Mouse (Mus musculus): ENCODE results near the gene Ebf3. TPM values are rescaled to one million over a fixed set of nuclear protein-coding genes. Genes with fewer than 3 reads are reported as not detected.

Gene Ebf3
- not detected in 2 replicates for polyA plus RNA-seq (2012)

GRCm38 (mm10) chr7:137313904-137314691 lies at the start of gene Ebf3:
Ebf3 (minus strand) TSS chr7:137314445.
- H3K36me3 ChIP-seq (ENCODE audit: control insufficient read depth), result no peaks in the 10 kb centered on the region
- peaks cover 8% of the 10 kb centered on the region; the same call in 1 of the 2 replicates for H3K9me3 ChIP-seq (ENCODE audit: control insufficient read depth, low read length)
- H3K4me3 ChIP-seq (replicated peaks), result peak within 1 kb of the TSS; percentile 37
- peaks cover 100% of the 10 kb centered on the region for H3K27me3 ChIP-seq (ENCODE audit: control insufficient read depth)
- no peaks in the 10 kb centered on the region for H3K4me1 ChIP-seq (ENCODE audit: control insufficient read depth)
- TF ChIP-seq GATA1 (IDR thresholded peaks at IDR 0.05; ENCODE audit: low read length), result no peak
- TF ChIP-seq TAL1 (IDR thresholded peaks at IDR 0.05; ENCODE audit: low read length), result no peak

- Histone ChIP-seq H3K9me3 (ENCODE audit: control insufficient read depth, low read length) (peaks cover 2% of the 10 kb centered on the region; the same call in 1 of the 2 replicates), H3K4me3 (replicated peaks) (no peak overlapping the region), H3K36me3 (ENCODE audit: control insufficient read depth) (no peaks in the 10 kb centered on the region), H3K4me1 (ENCODE audit: control insufficient read depth) (no peaks in the 10 kb centered on the region), H3K27me3 (ENCODE audit: control insufficient read depth) (no peaks in the 10 kb centered on the region)
- TF ChIP-seq GATA1 (IDR thresholded peaks at IDR 0.05; ENCODE audit: low read length) (no peak), TAL1 (IDR thresholded peaks at IDR 0.05; ENCODE audit: low read length) (no peak)
Measured at GRCm38 (mm10) chr7:137346860-137347259, 32.6 kb upstream of the Ebf3 start.

DNA sequence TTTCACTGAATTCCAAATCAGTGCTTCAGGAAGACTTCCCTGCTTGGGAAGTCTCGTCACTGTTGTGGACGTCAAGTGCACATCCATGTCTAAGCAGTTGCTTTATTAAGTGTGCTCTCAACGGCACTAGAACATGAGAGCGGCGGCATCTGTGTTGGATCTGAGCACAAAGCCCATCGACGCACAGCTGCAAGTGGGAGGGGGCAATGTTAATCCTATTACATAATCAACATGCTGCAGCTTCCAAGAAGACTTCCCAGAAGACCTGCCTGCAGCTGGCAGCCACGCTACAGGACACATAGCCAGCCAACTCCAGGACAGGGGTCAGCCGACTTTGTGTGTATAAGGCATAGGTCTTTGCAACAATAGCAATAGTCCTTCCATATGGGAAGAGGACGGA lies 31.8 kb upstream of the Ebf3 start:
- no peaks in the 10 kb centered on the region for H3K36me3 ChIP-seq (ENCODE audit: control insufficient read depth)
- H3K4me1 ChIP-seq (ENCODE audit: control insufficient read depth), result no peaks in the 10 kb centered on the region
- no peaks in the 10 kb centered on the region for H3K27me3 ChIP-seq (ENCODE audit: control insufficient read depth)
- no peak for TF ChIP-seq TAL1 (IDR thresholded peaks at IDR 0.05; ENCODE audit: low read length)
- TF ChIP-seq GATA1 (IDR thresholded peaks at IDR 0.05; ENCODE audit: low read length), result no peak
- H3K4me3 ChIP-seq (replicated peaks), result no peak overlapping the region
- peaks cover 2% of the 10 kb centered on the region; the same call in 1 of the 2 replicates for H3K9me3 ChIP-seq (ENCODE audit: control insufficient read depth, low read length)

DNA sequence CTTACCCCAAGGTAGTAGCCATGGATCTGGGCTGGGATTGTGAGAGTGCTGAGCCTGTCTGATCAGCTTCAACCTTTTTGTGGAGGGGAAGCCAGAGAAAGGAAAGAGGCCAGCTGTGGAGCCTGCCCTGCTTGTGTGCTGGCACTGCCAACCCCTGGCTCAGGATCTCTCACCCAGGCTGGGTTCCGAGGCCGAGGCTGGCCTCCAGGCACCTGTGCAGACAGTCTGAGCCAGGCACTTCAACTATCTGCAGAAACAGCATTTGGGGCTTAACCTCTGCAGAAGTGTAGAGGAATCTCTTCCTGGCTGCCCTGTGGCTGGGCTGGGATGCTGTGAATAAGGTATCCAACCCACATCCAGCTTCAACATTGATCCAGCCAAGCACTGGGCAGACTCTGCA lies 19.7 kb upstream of the Ebf3 start:
- H3K36me3 ChIP-seq (ENCODE audit: control insufficient read depth), result no peaks in the 10 kb centered on the region
- no peaks in the 10 kb centered on the region for H3K4me1 ChIP-seq (ENCODE audit: control insufficient read depth)
- H3K27me3 ChIP-seq (ENCODE audit: control insufficient read depth), result peaks cover 3% of the 10 kb centered on the region; the same call in 1 of the 2 replicates
- TF ChIP-seq GATA1 (IDR thresholded peaks at IDR 0.05; ENCODE audit: low read length) (no peak), TAL1 (IDR thresholded peaks at IDR 0.05; ENCODE audit: low read length) (no peak)
- H3K9me3 ChIP-seq (ENCODE audit: control insufficient read depth, low read length), result no peaks in the 10 kb centered on the region
- no peak overlapping the region for H3K4me3 ChIP-seq (replicated peaks)

GRCm38 (mm10) chr7:137322926-137323325 lies 8.7 kb upstream of the Ebf3 start:
- Histone ChIP-seq H3K36me3 (ENCODE audit: control insufficient read depth) (no peaks in the 10 kb centered on the region), H3K4me1 (ENCODE audit: control insufficient read depth) (no peaks in the 10 kb centered on the region), H3K4me3 (replicated peaks) (no peak overlapping the region), H3K9me3 (ENCODE audit: control insufficient read depth, low read length) (no peaks in the 10 kb centered on the region), H3K27me3 (ENCODE audit: control insufficient read depth) (peaks cover 83% of the 10 kb centered on the region)
- TF ChIP-seq GATA1 (IDR thresholded peaks at IDR 0.05; ENCODE audit: low read length) (no peak), TAL1 (IDR thresholded peaks at IDR 0.05; ENCODE audit: low read length) (no peak)

- H3K4me3 ChIP-seq (replicated peaks), result no peak overlapping the region
- H3K36me3 ChIP-seq (ENCODE audit: control insufficient read depth), result no peaks in the 10 kb centered on the region
- H3K9me3 ChIP-seq (ENCODE audit: control insufficient read depth, low read length), result no peaks in the 10 kb centered on the region
- H3K27me3 ChIP-seq (ENCODE audit: control insufficient read depth), result peaks cover 91% of the 10 kb centered on the region
- TF ChIP-seq TAL1 (IDR thresholded peaks at IDR 0.05; ENCODE audit: low read length) (no peak), GATA1 (IDR thresholded peaks at IDR 0.05; ENCODE audit: low read length) (no peak)
- H3K4me1 ChIP-seq (ENCODE audit: control insufficient read depth), result no peaks in the 10 kb centered on the region
Measured at GRCm38 (mm10) chr7:137321961-137322784, 7.9 kb upstream of the Ebf3 start.

DNA sequence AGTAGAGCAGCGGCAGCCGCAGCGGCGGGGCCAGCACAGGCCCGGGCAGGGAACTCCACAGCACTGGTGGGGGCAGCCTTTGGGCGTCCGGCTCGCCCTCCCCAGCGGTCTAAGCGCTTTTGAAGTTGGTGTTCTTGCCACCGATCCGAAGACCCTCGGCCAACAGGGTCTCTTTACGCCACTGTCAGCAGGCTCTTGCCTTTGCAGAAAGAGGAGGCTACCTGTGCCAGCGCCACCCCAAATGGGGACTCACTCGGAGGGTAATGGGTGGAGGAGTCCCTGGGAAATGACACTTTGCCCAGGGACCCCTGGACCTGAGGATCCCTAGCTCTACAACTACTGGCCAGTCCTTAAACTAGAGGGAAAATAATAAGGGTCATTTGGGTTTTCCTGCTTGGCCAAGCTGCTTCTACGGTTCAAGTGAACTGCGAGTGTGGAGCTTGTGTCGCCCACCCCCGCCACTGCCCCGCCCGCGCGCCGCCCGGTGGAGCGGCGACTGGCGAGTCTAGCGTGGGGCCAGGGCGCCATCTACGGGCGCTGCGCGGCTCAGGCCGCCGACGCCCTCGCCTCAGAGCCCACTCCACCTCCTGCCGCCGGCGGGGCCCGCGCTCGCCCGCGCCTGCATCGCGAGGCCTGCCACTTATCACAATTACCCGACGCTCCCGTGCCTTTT lies 7.0 kb upstream of the Ebf3 start:
- no peaks in the 10 kb centered on the region for H3K36me3 ChIP-seq (ENCODE audit: control insufficient read depth)
- H3K4me1 ChIP-seq (ENCODE audit: control insufficient read depth), result no peaks in the 10 kb centered on the region
- TF ChIP-seq GATA1 (IDR thresholded peaks at IDR 0.05; ENCODE audit: low read length) (no peak), TAL1 (IDR thresholded peaks at IDR 0.05; ENCODE audit: low read length) (no peak)
- peaks cover 94% of the 10 kb centered on the region for H3K27me3 ChIP-seq (ENCODE audit: control insufficient read depth)
- H3K4me3 ChIP-seq (replicated peaks), result no peak overlapping the region
- no peaks in the 10 kb centered on the region for H3K9me3 ChIP-seq (ENCODE audit: control insufficient read depth, low read length)

DNA sequence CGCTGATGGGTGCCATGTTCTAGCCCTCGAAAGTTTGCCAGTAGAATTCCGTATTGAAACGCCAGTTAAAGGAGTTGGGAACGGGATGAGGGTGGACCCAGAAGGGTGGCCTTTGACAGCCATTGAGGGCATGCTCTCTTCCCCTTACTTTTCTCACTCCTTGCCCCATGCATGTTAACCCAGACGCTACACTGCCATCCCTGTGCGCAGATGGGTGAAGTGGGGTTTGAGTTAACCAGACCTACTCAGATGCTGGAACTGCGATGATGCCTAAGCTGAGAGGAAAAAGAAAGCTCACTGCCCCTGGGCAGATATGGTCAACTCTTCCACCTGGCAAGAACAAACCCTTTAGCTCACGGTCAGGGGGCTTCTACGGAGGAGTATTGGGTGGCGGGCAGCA lies 6.1 kb upstream of the Ebf3 start:
- Histone ChIP-seq H3K27me3 (ENCODE audit: control insufficient read depth) (peaks cover 100% of the 10 kb centered on the region), H3K4me1 (ENCODE audit: control insufficient read depth) (no peaks in the 10 kb centered on the region), H3K9me3 (ENCODE audit: control insufficient read depth, low read length) (no peaks in the 10 kb centered on the region), H3K4me3 (replicated peaks) (no peak overlapping the region), H3K36me3 (ENCODE audit: control insufficient read depth) (no peaks in the 10 kb centered on the region)
- no peak for TF ChIP-seq GATA1 (IDR thresholded peaks at IDR 0.05; ENCODE audit: low read length)
- no peak for TF ChIP-seq TAL1 (IDR thresholded peaks at IDR 0.05; ENCODE audit: low read length)

All from erythroblast, embryonic 14.5 days (primary cell).